Mouse (Mus musculus) forebrain, embryonic 12.5 days (tissue): ENCODE measurements around the gene Mfn2. TPM values are rescaled to one million over a fixed set of nuclear protein-coding genes. Genes with fewer than 3 reads are reported as not detected.

Experiments
- ATAC-seq: fragments of 200-750 bp; cut with Nextera tagmentation; 2 replicates; pipeline ENCODE4 v1.8.0; 2017; ENCODE audit warnings: moderate TSS enrichment; ENCODE audit not compliant: low FRiP score
- H3K27ac ChIP-seq: fragments of 300-500 bp; sonication (generic); 2 replicates; pipeline ENCODE4 v1.5.1; 2016; ENCODE audit warnings: mild to moderate bottlenecking
- H3K27me3 ChIP-seq: fragments of 300-500 bp; sonication (generic); 2 replicates; pipeline ENCODE4 v1.6.1; 2016; ENCODE audit warnings: mild to moderate bottlenecking
- H3K36me3 ChIP-seq: fragments of 300-500 bp; sonication (generic); replicated peaks from 2 replicates; pipeline ENCODE4 v1.6.1; 2016; ENCODE audit warnings: mild to moderate bottlenecking
- H3K4me1 ChIP-seq: fragments of 300-500 bp; sonication (generic); 2 replicates; pipeline ENCODE4 v1.6.1; 2016
- H3K4me2 ChIP-seq: fragments of 300-500 bp; sonication (generic); 2 replicates; pipeline ENCODE4 v1.6.1; 2016; ENCODE audit warnings: mild to moderate bottlenecking, moderate library complexity
- H3K4me3 ChIP-seq: fragments of 300-500 bp; sonication (generic); replicated peaks from 2 replicates; pipeline ENCODE4 v1.5.1; 2016; ENCODE audit warnings: mild to moderate bottlenecking
- H3K9ac ChIP-seq: fragments of 300-500 bp; sonication (generic); 2 replicates; pipeline ENCODE4 v1.6.1; 2016; ENCODE audit warnings: mild to moderate bottlenecking
- H3K9me3 ChIP-seq: fragments of 300-500 bp; sonication (generic); 2 replicates; pipeline ENCODE4 v1.6.1; 2016
- WGBS: fragments of 180-500 bp; shearing (Covaris S2); methylation state at CpG from one replicate; pipeline ENCODE4 v1.1.7; 2016; 5-methylcytosine and 5-hydroxymethylcytosine counted together
- polyA plus RNA-seq: library from polyadenylated mRNA; unstranded; fragments of >200 nt; fragmentation: Nextera tagmentation; extraction: Ambion mirVana; gene quantifications from 2 replicates; pipeline ENCODE4 v1.2.1, GENCODE M21; 2016

Mfn2 gene
- polyA plus RNA-seq = 61.2 and 63.1 TPM in 2 replicates

DNA sequence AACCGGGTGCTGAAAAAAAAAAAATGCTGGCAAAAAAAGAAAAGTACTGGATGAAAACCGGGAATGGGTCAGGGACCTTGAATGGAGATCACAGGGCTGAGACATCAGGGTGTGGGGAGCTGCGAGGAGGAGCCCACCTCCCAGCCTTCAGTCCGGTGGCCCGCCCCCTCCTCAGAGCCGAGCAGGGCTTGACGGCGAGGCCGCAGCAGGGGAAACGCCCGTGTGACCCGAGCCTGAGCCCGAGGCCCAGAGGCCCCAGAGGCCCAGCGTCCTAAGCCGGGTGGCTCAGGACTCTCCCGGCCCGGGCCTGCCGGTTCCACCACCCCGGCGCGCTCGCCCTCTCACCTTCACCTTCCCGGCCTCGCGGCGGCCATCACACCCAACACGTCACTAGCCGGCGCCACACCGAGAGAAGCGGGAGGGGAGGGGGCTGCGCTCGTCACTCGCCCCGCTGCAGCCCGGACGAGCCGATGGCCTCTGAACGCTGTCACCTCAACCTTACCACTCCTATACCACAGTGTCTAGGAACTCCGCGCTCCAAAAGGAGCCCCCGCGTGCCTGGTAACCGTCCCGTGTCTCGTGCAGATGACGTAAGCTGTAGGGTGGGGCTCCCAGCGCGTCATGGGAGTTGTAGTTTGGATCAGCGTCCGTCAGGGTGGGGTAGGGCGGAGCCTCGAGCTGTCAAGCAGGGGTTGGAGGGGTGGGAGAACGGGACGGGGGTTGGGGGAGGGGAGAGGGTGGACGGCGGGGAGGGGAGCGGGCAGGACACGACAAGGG, at the start of gene Mfn2:
Mfn2 (minus strand) TSS at position 392 of the 777 bp plus-strand sequence.
- peak within 1 kb of the TSS; percentile 65 for H3K4me2 ChIP-seq
- peaks cover 34% of the 10 kb centered on the region for H3K36me3 ChIP-seq
- ATAC-seq = peak; percentile 95
- WGBS = under 1% methylated on average over 59 of the region's 59 CpGs
- no peaks in the 10 kb centered on the region; the same call in 1 of the 2 replicates for H3K27me3 ChIP-seq
- peak within 1 kb of the TSS; percentile 81 for H3K9ac ChIP-seq
- peak within 1 kb of the TSS; percentile 93 for H3K4me3 ChIP-seq
- H3K27ac ChIP-seq = peak within 1 kb of the TSS; percentile 83
- no peaks in the 10 kb centered on the region for H3K9me3 ChIP-seq
- H3K4me1 ChIP-seq = peaks cover 15% of the 10 kb centered on the region

- Histone ChIP-seq H3K9me3 (no peaks in the 10 kb centered on the region), H3K27ac (no peak overlapping the region), H3K4me3 (no peak overlapping the region), H3K4me2 (no peak overlapping the region), H3K36me3 (peaks cover 12% of the 10 kb centered on the region), H3K27me3 (no peaks in the 10 kb centered on the region; the same call in 1 of the 2 replicates), H3K4me1 (no peaks in the 10 kb centered on the region), H3K9ac (no peak overlapping the region)
- ATAC-seq = no peak
- 12% methylated on average over 4 of the region's 4 CpGs for WGBS
Measured at GRCm38 (mm10) chr4:147953590-147953989, 49.1 kb upstream of the Mfn2 start.

- Histone ChIP-seq H3K4me1 (peaks cover 7% of the 10 kb centered on the region), H3K4me2 (no peak overlapping the region), H3K27me3 (no peaks in the 10 kb centered on the region), H3K9me3 (no peaks in the 10 kb centered on the region), H3K9ac (no peak overlapping the region), H3K36me3 (peaks cover 53% of the 10 kb centered on the region), H3K27ac (no peak overlapping the region), H3K4me3 (no peak overlapping the region)
- WGBS = 79% methylated on average over 2 of the region's 2 CpGs
- ATAC-seq = no peak
Measured at GRCm38 (mm10) chr4:147947511-147947910, 43.0 kb upstream of the Mfn2 start.

GRCm38 (mm10) chr4:147943005-147943404, 38.5 kb upstream of the Mfn2 start:
- Histone ChIP-seq H3K27ac (no peak overlapping the region), H3K9me3 (no peaks in the 10 kb centered on the region), H3K36me3 (peaks cover 39% of the 10 kb centered on the region), H3K27me3 (0 out of 2 replicates have a peak, but pooled peaks cover 2% of the 10 kb centered on the region), H3K4me3 (no peak overlapping the region), H3K4me1 (peaks cover 25% of the 10 kb centered on the region), H3K9ac (no peak overlapping the region), H3K4me2 (no peak overlapping the region)
- 85% methylated on average over 1 of the region's 1 CpGs for WGBS
- no peak for ATAC-seq

DNA sequence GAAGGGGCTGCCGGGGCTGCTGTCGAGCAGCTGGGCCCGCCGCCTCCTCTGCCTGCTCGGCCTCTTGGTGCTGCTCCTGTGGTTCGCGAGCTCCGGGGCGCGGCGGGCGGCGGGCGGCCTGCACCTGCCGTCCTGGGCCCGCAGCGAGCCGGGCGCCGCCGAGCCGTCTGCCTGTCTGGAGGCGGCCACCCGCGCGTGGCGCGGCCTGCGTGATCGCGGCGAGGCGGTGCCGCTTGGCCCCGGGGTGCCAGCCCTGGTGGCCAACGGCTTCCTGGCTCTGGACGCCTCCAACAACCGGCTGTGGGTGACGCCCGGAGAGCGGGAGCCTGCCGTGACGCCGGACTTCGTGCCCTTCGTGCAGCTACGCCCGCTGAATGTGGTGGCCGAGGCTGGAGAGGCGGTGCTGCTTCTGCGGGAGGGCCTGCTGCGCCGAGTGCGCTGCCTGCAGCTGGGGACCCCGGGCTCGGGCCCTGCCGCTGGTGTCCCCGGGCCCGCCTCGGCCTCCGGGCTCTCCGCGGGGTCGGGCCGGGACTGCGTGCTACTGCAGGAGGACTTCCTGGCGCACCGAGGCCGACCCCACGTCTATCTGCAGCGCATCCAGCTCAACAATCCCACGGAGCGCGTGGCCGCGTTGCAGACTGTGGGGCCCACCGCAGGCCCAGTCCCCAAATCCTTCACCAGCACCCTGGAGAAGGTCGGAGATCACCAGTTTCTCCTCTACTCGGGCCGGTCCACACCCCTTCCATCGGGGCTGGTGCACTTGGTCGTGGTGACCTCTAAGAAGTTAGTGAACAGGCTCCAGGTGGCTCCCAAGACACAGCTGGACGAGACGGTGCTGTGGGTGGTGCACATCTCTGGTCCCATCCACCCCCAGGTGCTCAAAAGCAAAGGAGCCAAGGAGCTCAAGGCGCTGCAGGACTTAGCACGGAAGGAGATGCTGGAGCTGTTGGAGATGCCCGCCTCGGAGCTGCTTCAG, 36.8 kb upstream of the Mfn2 start:
- WGBS = 9% methylated on average over 72 of the region's 88 CpGs
- ATAC-seq = peak; percentile 71
- peaks cover 30% of the 10 kb centered on the region for H3K4me1 ChIP-seq

DNA sequence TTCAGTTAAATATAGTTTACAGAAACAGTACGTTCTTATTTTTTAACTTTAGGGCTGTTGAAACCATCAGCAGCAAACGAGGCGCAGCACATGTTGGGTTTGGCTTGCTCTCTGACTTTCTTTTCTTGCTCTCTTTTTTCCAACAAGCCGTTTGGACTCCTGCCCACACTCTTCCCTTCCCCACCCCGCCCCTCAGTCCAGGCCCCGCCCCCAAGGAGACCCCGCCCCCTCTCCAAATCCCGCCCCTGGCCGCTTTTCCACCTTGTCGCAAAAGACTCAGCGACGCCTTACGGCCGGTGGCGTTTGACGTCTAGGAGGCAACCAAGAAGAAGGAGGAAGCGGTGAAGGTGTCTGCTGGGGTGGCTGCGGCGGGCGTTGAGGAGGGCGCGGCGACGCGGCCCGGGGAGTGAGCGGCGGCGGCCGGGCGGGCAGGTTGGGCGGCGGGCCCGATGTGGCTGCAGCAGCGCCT, 36.1 kb upstream of the Mfn2 start, which contains the start of gene 2510039O18Rik:
2510039O18Rik (plus strand) TSS at position 320 of the 469 bp plus-strand sequence.
- peaks cover 30% of the 10 kb centered on the region for H3K4me1 ChIP-seq
- peak within 1 kb of the TSS; percentile 75 for H3K27ac ChIP-seq
- ATAC-seq = peak; percentile 71
- H3K9me3 ChIP-seq = no peaks in the 10 kb centered on the region
- peaks cover 9% of the 10 kb centered on the region; the same call in 1 of the 2 replicates for H3K27me3 ChIP-seq
- H3K9ac ChIP-seq = peak within 1 kb of the TSS; percentile 97
- peaks cover 15% of the 10 kb centered on the region for H3K36me3 ChIP-seq
- peak within 1 kb of the TSS; percentile 100 for H3K4me2 ChIP-seq
- H3K4me3 ChIP-seq = peak within 1 kb of the TSS; percentile 100
- WGBS = 2% methylated on average over 27 of the region's 35 CpGs

More for the DNA sequence above, 36.8 kb upstream of the Mfn2 start:
- Histone ChIP-seq H3K4me3 (peak overlapping the region; percentile 100), H3K4me2 (peak overlapping the region; percentile 100), H3K9me3 (no peaks in the 10 kb centered on the region), H3K36me3 (peaks cover 22% of the 10 kb centered on the region), H3K27ac (peak overlapping the region; percentile 75), H3K27me3 (peaks cover 9% of the 10 kb centered on the region; the same call in 1 of the 2 replicates), H3K9ac (peak overlapping the region; percentile 97)

- no peaks in the 10 kb centered on the region for H3K9me3 ChIP-seq
- ATAC-seq = peak; percentile 33; the same call in 1 of the 2 replicates
- H3K9ac ChIP-seq = no peak overlapping the region
- H3K36me3 ChIP-seq = peaks cover 10% of the 10 kb centered on the region
- H3K27ac ChIP-seq = peak overlapping the region; percentile 63
- H3K4me3 ChIP-seq = no peak overlapping the region; the same call in 1 of the 2 replicates
- H3K4me1 ChIP-seq = peaks cover 30% of the 10 kb centered on the region
- 51% methylated on average over 9 of the region's 9 CpGs for WGBS
- peaks cover 9% of the 10 kb centered on the region; the same call in 1 of the 2 replicates for H3K27me3 ChIP-seq
- peak overlapping the region; percentile 100 for H3K4me2 ChIP-seq
Measured at GRCm38 (mm10) chr4:147940111-147940510, 35.6 kb upstream of the Mfn2 start.

DNA sequence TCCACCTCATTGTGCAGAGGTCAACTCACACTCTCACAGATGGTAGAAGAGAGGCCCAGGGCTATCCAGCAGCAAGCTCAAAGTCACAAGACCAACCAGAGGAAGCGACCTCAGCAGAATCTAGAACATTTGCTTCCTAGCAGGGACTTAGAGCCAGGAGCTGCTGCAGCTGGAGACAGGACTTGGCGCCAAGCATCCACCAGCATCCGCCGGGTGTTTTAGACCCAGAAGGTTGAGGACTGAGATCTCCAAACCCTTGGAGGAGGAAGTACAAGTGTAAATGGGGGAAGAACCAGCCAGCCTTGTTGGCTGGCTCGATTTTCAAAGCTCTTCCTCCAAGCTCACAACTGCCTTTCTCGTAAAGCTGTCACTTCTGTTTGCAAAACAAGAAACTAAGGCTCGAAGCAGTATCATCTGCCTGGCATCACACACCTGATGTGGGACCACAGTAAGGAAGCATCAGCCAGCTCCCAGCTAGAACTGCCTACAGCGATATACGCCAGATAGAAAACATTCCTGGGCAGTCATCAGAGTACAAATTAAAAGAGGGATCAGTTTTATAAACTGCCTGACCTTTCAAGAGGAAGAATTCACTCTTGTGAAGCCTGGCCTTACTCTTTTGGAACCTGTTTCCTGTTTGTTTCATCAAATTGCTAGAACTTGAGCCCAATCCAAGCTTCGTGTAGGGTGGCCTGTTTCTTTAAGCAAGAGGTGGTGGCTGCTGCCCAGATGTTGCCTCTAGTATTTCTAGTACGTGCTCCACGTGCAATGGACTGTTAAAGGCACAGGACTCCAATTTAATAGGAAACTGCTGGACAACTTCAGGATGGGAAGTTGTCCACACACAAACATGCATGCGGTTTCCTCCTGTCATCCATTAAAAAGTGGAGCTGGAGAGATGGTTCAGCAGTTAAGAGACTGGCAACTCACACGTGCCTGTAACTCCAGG, 33.9 kb upstream of the Mfn2 start:
- ATAC-seq = no peak
- 81% methylated on average over 14 of the region's 14 CpGs for WGBS
- Histone ChIP-seq H3K27ac (no peak overlapping the region), H3K9me3 (no peaks in the 10 kb centered on the region), H3K4me3 (no peak overlapping the region), H3K27me3 (peaks cover 9% of the 10 kb centered on the region; the same call in 1 of the 2 replicates), H3K36me3 (no peaks in the 10 kb centered on the region; the same call in 1 of the 2 replicates), H3K4me2 (no peak overlapping the region), H3K4me1 (peaks cover 30% of the 10 kb centered on the region), H3K9ac (no peak overlapping the region)

DNA sequence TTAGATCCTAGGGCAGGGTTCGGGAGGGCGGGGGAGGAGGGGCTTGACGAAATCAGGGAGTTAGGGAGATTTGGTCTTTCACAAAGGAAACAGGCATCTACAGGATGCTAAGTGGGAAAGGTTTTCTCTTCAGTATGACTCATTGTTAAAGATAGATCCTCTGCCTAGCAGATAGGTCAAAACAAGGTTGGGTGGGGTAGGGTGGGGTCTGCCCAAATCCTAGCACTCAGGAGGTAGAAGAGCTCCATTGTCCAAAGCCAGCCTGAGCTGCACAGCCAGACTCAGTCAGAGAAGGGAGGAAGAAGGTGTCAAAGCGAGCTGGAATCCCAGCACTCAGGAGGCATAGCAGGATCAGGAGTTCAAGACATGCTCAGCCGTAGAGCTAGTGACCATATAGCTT, 33.0 kb upstream of the Mfn2 start:
- Histone ChIP-seq H3K27me3 (peaks cover 9% of the 10 kb centered on the region; the same call in 1 of the 2 replicates), H3K9me3 (no peaks in the 10 kb centered on the region), H3K27ac (no peak overlapping the region), H3K9ac (no peak overlapping the region), H3K4me3 (no peak overlapping the region), H3K36me3 (no peaks in the 10 kb centered on the region; the same call in 1 of the 2 replicates), H3K4me1 (peaks cover 23% of the 10 kb centered on the region), H3K4me2 (no peak overlapping the region)
- 54% methylated on average over 5 of the region's 5 CpGs for WGBS
- no peak for ATAC-seq

- Histone ChIP-seq H3K4me1 (peaks cover 18% of the 10 kb centered on the region), H3K27ac (no peak overlapping the region), H3K4me3 (peak overlapping the region; percentile 64), H3K9me3 (no peaks in the 10 kb centered on the region), H3K4me2 (peak overlapping the region; percentile 86), H3K36me3 (no peaks in the 10 kb centered on the region; the same call in 1 of the 2 replicates), H3K27me3 (peaks cover 9% of the 10 kb centered on the region; the same call in 1 of the 2 replicates), H3K9ac (peak overlapping the region; percentile 68)
- WGBS = 49% methylated on average over 3 of the region's 3 CpGs
- no peak for ATAC-seq
Measured at GRCm38 (mm10) chr4:147937021-147937420, 32.5 kb upstream of the Mfn2 start.
